Mouse (Mus musculus) forebrain, postnatal 0 days (tissue): ENCODE results near the gene Mrpl24. TPM values are rescaled to one million over a fixed set of nuclear protein-coding genes. Genes with fewer than 3 reads are reported as not detected.

ENCODE experiments used
- ATAC-seq: fragments of 200-750 bp; cut with Nextera tagmentation; 2 replicates; pipeline ENCODE4 v1.8.0; 2017; ENCODE audit warnings: mild to moderate bottlenecking, moderate library complexity
- DNase-seq: peaks from one replicate; pipeline ENCODE4 v3.0.0-alpha.2; 2015
- H3K27ac ChIP-seq: fragments of 300-500 bp; sonication (generic); 2 replicates; pipeline ENCODE4 v1.5.1; 2014; ENCODE audit warnings: low read depth, mild to moderate bottlenecking, antibody characterized with exemption, low read length, moderate library complexity, mixed read lengths
- H3K27me3 ChIP-seq: fragments of 300-500 bp; sonication (generic); 2 replicates; pipeline ENCODE4 v1.6.1; 2014; ENCODE audit warnings: mild to moderate bottlenecking, low read length, mixed read lengths; ENCODE audit not compliant: insufficient read depth
- H3K36me3 ChIP-seq: fragments of 300-500 bp; sonication (generic); 2 replicates; pipeline ENCODE4 v1.6.1; 2014; ENCODE audit warnings: mild to moderate bottlenecking, moderate library complexity; ENCODE audit not compliant: insufficient read depth
- H3K4me1 ChIP-seq: fragments of 300-500 bp; sonication (generic); 2 replicates; pipeline ENCODE4 v1.6.1; 2014; ENCODE audit warnings: antibody characterized with exemption; ENCODE audit not compliant: insufficient read depth
- H3K4me2 ChIP-seq: fragments of 300-500 bp; sonication (generic); 2 replicates; pipeline ENCODE4 v1.6.1; 2014; ENCODE audit warnings: low read depth, mild to moderate bottlenecking, moderate library complexity
- H3K4me3 ChIP-seq: fragments of 300-500 bp; sonication (generic); 2 replicates; pipeline ENCODE4 v1.5.1; 2014; ENCODE audit warnings: low read depth, low read length, mixed read lengths
- H3K9ac ChIP-seq: fragments of 300-500 bp; sonication (generic); 2 replicates; pipeline ENCODE4 v1.6.1; 2014; ENCODE audit warnings: mild to moderate bottlenecking
- H3K9me3 ChIP-seq: fragments of 300-500 bp; sonication (generic); 2 replicates; pipeline ENCODE4 v1.6.1; 2016; ENCODE audit warnings: low read length
- CTCF ChIP-seq: sonication (generic); IDR thresholded peaks from 2 replicates; pipeline ENCODE4 v1.5.1; 2016; ENCODE audit warnings: antibody characterized with exemption, control low read depth, low read depth
- WGBS: fragments of 180-500 bp; shearing (Covaris S2); extraction: QIAGEN DNeasy Blood & Tissue Kit; methylation state at CpG from one replicate; pipeline ENCODE4 v1.1.7; 2014; 5-methylcytosine and 5-hydroxymethylcytosine counted together
- polyA plus RNA-seq: library from polyadenylated mRNA; unstranded; fragments of >200 nt; fragmentation: Nextera tagmentation; extraction: Ambion mirVana; gene quantifications from 2 replicates; pipeline ENCODE4 v1.2.1, GENCODE M21; 2015
- total RNA-seq: library from RNA; depleted of rRNA; stranded (reverse); fragments of >200 nt; gene quantifications from 2 replicates; pipeline ENCODE4 v1.2.3, GENCODE M21; 2014

The Mrpl24 gene
- total and polyA plus RNA-seq, 2 experiments from 2014 or later = 43.4 to 47.0 TPM

- TF ChIP-seq CTCF = no peak
- Histone ChIP-seq H3K9ac (no peak overlapping the region), H3K4me2 (no peak overlapping the region), H3K4me1 (peaks cover 5% of the 10 kb centered on the region; the same call in 1 of the 2 replicates), H3K27ac (no peak overlapping the region), H3K4me3 (no peak overlapping the region), H3K27me3 (no peaks in the 10 kb centered on the region), H3K9me3 (no peaks in the 10 kb centered on the region), H3K36me3 (peaks cover 57% of the 10 kb centered on the region)
- DNase-seq (no peak), ATAC-seq (no peak)
- 96% methylated on average over 5 of the region's 5 CpGs for WGBS
Measured at GRCm38 (mm10) chr3:87927452-87927851, 8.1 kb downstream of the Mrpl24 start.

- H3K9me3 ChIP-seq = no peaks in the 10 kb centered on the region
- H3K36me3 ChIP-seq = peaks cover 47% of the 10 kb centered on the region
- ATAC-seq (peak; percentile 19; the same call in 1 of the 2 replicates), DNase-seq (no peak)
- 7% methylated on average over 26 of the region's 26 CpGs for WGBS
- peak overlapping the region; percentile 59 for H3K4me2 ChIP-seq
- H3K9ac ChIP-seq = peak overlapping the region; percentile 86
- peaks cover 5% of the 10 kb centered on the region; the same call in 1 of the 2 replicates for H3K4me1 ChIP-seq
- no peaks in the 10 kb centered on the region for H3K27me3 ChIP-seq
- H3K4me3 ChIP-seq = peak overlapping the region; percentile 77
- no peak for TF ChIP-seq CTCF
- peak overlapping the region; percentile 90 for H3K27ac ChIP-seq
Measured at GRCm38 (mm10) chr3:87929341-87930077, 10.2 kb downstream of the Mrpl24 start.

- TF ChIP-seq CTCF = peak; percentile 74
- Histone ChIP-seq H3K4me1 (peaks cover 5% of the 10 kb centered on the region; the same call in 1 of the 2 replicates), H3K36me3 (peaks cover 45% of the 10 kb centered on the region), H3K27me3 (no peaks in the 10 kb centered on the region), H3K4me3 (peak within 1 kb of the TSS; percentile 77), H3K4me2 (peak within 1 kb of the TSS; percentile 59), H3K9ac (peak within 1 kb of the TSS; percentile 86), H3K27ac (peak within 1 kb of the TSS; percentile 90), H3K9me3 (no peaks in the 10 kb centered on the region)
- under 1% methylated on average over 72 of the region's 78 CpGs for WGBS
- peak; percentile 99 for ATAC-seq
- DNase-seq = peak; percentile 99
Measured at GRCm38 (mm10) chr3:87930078-87930795, 10.9 kb downstream of the Mrpl24 start, which contains the start of the genes Isg20l2 and Rrnad1. Isg20l2 (plus strand) TSS chr3:87930314. Rrnad1 (minus strand) TSS chr3:87930717.

- no peak for TF ChIP-seq CTCF
- Histone ChIP-seq H3K36me3 (peaks cover 46% of the 10 kb centered on the region), H3K9ac (no peak overlapping the region), H3K4me1 (peaks cover 5% of the 10 kb centered on the region; the same call in 1 of the 2 replicates), H3K27me3 (no peaks in the 10 kb centered on the region), H3K9me3 (no peaks in the 10 kb centered on the region), H3K4me2 (no peak overlapping the region), H3K27ac (no peak overlapping the region), H3K4me3 (no peak overlapping the region)
- WGBS = 68% methylated on average over 5 of the region's 5 CpGs
- ATAC-seq (no peak), DNase-seq (no peak)
Measured at GRCm38 (mm10) chr3:87934026-87934425, 14.7 kb downstream of the Mrpl24 start.

DNA sequence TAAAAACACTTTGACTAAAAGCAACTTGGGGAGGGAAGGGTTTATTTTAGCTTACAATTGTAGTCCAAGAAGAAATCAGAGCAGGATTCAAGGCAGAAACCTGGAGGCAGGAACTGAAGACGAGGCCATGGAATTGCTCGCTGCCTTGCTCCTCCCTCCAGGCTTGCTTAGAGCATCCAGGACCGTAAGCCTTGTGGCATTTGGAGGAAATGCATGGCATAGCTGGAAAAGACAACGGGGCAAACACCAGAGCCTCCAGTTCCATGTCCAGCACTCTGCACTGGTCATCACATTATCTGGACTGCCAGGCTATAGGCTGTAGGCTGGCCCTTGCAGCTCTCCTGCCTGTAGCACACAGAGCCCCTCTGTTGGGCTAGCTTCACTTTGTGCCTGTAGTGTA, 15.2 kb downstream of the Mrpl24 start:
- ATAC-seq (no peak), DNase-seq (no peak)
- Histone ChIP-seq H3K4me2 (no peak overlapping the region), H3K4me3 (no peak overlapping the region), H3K36me3 (peaks cover 50% of the 10 kb centered on the region), H3K9me3 (no peaks in the 10 kb centered on the region), H3K27me3 (no peaks in the 10 kb centered on the region), H3K27ac (no peak overlapping the region), H3K4me1 (no peaks in the 10 kb centered on the region), H3K9ac (no peak overlapping the region)
- TF ChIP-seq CTCF = no peak
- 78% methylated on average over 4 of the region's 4 CpGs for WGBS

DNA sequence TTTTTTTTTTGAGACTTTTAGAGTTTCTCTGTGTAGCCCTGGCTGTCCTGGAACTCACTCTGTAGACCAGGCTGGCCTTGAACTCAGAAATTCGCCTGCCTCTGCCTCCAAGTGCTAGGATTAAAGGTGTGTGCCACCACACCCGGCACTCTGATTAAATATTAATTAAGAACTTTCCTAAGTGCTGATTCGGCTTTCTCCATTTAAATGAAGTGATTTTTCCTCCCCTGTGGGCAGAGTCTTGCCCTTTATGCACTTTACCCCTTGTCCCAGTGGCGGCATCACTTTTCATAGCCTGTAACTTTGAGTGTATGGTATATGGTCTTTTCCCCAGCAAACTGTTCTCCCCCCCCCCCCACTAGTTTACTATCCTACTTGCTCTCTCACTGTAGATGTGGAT, 15.9 kb downstream of the Mrpl24 start:
- no peak overlapping the region for H3K4me2 ChIP-seq
- no peak for DNase-seq
- H3K36me3 ChIP-seq = peaks cover 57% of the 10 kb centered on the region
- WGBS = 84% methylated on average over 4 of the region's 4 CpGs
- no peaks in the 10 kb centered on the region for H3K27me3 ChIP-seq
- H3K9me3 ChIP-seq = no peaks in the 10 kb centered on the region
- no peak overlapping the region for H3K4me3 ChIP-seq
- H3K27ac ChIP-seq = no peak overlapping the region
- no peak overlapping the region for H3K9ac ChIP-seq
- no peak for TF ChIP-seq CTCF
- no peaks in the 10 kb centered on the region for H3K4me1 ChIP-seq
- no peak for ATAC-seq

DNA sequence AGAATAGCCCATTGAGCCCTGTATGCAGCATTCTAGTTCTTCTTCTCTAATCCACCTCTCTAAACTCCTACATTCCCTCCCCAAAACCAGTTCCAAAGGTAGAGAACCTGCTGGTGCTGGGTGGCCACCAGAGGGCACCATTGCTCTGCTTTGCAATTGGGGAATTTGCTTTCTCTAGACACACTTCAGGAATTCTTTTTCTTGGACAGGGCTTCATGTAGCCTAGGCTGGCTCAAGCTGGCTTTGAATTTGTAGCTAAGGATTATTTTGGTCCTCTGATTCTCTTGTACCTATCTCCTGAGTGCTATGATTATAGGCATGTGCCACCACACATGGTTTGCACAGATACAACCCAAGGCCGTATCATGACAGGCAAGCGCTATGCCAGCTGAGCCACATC, 16.5 kb downstream of the Mrpl24 start:
- ATAC-seq (peak; percentile 76), DNase-seq (peak; percentile 85)
- WGBS = 95% methylated on average over 2 of the region's 2 CpGs
- peaks cover 61% of the 10 kb centered on the region for H3K36me3 ChIP-seq
- H3K27me3 ChIP-seq = no peaks in the 10 kb centered on the region
- H3K9ac ChIP-seq = no peak overlapping the region; the same call in 1 of the 2 replicates
- H3K4me1 ChIP-seq = no peaks in the 10 kb centered on the region
- no peak overlapping the region for H3K27ac ChIP-seq
- no peak overlapping the region for H3K4me2 ChIP-seq
- peak; percentile 95 for TF ChIP-seq CTCF
- H3K9me3 ChIP-seq = no peaks in the 10 kb centered on the region
- H3K4me3 ChIP-seq = no peak overlapping the region
